Mouse (Mus musculus): Measurements from ENCODE around the gene Nop14. TPM values are rescaled to one million over a fixed set of nuclear protein-coding genes. Genes with fewer than 3 reads are reported as not detected.
"Not testable (repeated sequence)": the region's sequence is repeated elsewhere in the genome, so short reads cannot be mapped to it uniquely, and the experiment has no call there.

Gene Nop14
- total RNA-seq, 2 experiments from 2014 or later, result 18.4 to 19.7 TPM

DNA sequence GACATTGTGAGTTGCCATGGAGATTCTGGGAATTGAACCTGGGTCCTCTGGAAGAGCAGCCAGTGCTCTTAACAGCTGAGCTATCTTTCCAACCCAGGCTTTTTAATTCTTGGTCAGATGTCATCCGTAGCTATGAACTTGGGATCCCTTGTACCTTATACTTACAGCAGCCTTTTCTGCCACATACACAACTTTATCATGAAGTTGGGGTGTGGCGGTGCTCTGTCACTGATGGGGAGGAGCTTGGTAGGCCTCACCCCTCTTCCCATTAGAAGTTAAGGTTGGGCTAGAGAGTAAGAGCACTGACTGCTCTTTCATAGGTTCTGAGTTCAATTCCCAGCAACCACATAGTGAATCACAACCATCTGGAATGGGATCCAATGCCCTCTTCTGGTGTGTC is 27.0 kb downstream of the Nop14 start:
- no peak for DNase-seq

- DNase-seq, result no peak
Observed at GRCm38 (mm10) chr5:34609966-34610365, 50.0 kb downstream of the Nop14 start.

GRCm38 (mm10) chr5:34608226-34608625 is 51.7 kb downstream of the Nop14 start:
- DNase-seq, result no peak

GRCm38 (mm10) chr5:34607100-34607880 is 52.7 kb downstream of the Nop14 start:
- DNase-seq, result no peak

- DNase-seq, result no peak
Observed at GRCm38 (mm10) chr5:34604576-34604975, 55.4 kb downstream of the Nop14 start.

GRCm38 (mm10) chr5:34593202-34593727 is 66.7 kb downstream of the Nop14 start:
- DNase-seq, result no peak

DNA sequence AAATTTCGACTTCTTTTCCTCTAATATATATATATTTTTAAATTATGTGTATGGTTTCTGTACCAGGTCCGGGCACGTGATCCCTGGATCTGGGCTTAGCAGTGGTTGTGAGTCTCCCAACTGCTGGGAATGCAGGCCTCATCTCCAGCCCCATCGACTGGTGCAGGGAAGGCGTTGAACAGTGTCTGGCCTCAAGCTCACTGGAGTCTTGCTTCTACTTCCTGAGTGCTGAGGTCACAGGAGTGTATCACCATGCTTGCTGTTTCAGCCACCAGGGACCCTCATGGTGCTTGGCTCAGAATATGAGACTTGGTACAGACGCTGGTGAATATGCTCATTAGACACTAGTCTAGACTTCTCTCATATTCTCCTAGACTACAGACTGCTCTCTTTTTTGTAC is 67.3 kb downstream of the Nop14 start:
- DNase-seq, result no peak

- not testable (repeated sequence) for DNase-seq
Observed at GRCm38 (mm10) chr5:34592224-34592623, 67.7 kb downstream of the Nop14 start.

GRCm38 (mm10) chr5:34591388-34592004 is 68.5 kb downstream of the Nop14 start:
- no peak for DNase-seq

- DNase-seq, result no peak
Observed at GRCm38 (mm10) chr5:34590702-34591101, 69.2 kb downstream of the Nop14 start.

- DNase-seq, result no peak
Observed at GRCm38 (mm10) chr5:34590059-34590458, 69.9 kb downstream of the Nop14 start.

Other genes with a start within 250 kb of the Nop14 start
- gene Tnip2, start 146.2 kb downstream of the Nop14 start, total RNA-seq (2021), result 10 to 100 TPM; 10.6 to 16.1 TPM
- 1 to 10 TPM; 5.9 to 7.0 TPM for gene Sh3bp2, start 134.3 kb downstream of the Nop14 start, total RNA-seq (2021)
- 100 to 1,000 TPM; 135 to 182 TPM for gene Add1, start 86.5 kb downstream of the Nop14 start, total RNA-seq (2021)
- gene Mfsd10, start 22.9 kb downstream of the Nop14 start, total RNA-seq (2021), result 10 to 100 TPM; 36.1 to 53.6 TPM
- 1 to 10 TPM; 1.8 to 3.0 TPM for gene Grk4, start 231 bp upstream of the Nop14 start, total RNA-seq (2021)
- 10 to 100 TPM; 17.0 to 27.7 TPM for gene Htt, start 101.6 kb upstream of the Nop14 start, total RNA-seq (2021)
- 1 to 10 TPM; 1.1 TPM for gene Msantd1, start 247.9 kb upstream of the Nop14 start, total RNA-seq (2021)

Measured in adrenal gland, postnatal 10 days (tissue).